Comparison of ENCODE assay signal across 21 mouse cellular contexts in the genomic region with DNA sequence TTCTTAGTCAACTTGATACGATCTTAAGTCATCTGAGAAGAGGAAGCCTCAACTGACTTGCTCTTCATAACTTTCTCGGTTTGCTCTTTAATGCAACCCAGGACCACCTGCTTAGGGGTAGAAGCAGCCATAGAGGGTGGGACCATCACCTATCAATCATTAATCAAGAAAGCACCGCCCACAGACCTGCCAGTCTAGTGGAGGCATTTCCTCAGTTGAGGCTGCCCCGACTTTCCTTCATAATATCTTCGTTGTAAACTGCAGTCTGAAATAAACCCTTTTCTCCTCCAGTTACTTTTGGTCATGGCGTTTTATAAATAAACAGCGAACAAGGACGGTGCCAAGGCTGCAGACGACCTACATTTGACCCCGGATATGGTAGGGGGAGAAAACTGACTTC. TPM values are rescaled to one million over a fixed set of nuclear protein-coding genes. Genes with fewer than 3 reads are reported as not detected.
DNase-seq lines count a peak whose midpoint lies in the region; ATAC-seq and TF ChIP-seq lines count a peak whose summit lies in the region.
"Had no signal": no experiment of that assay in that cellular context is flagged by ENCODE, and none has a peak within 500 bp of the region (broad histone marks: within the 10 kb centered on the region; RNA-seq: fewer than 3 reads in every experiment).

No protein-coding gene starts in this region.

- no peak for TF ChIP-seq EP300 in lung, postnatal 0 days (IDR thresholded peaks at IDR 0.05)

- TF ChIP-seq CTCF in lung, postnatal 0 days (IDR thresholded peaks at IDR 0.05) = no peak
- no peak for TF ChIP-seq CTCF in small intestine, adult 2 months (IDR thresholded peaks at IDR 0.05; ENCODE audit: extremely low read depth, insufficient read length, insufficient replicate concordance, low read depth, low read length)

- no peak overlapping the region for H3K4me2 ChIP-seq in embryonic facial prominence, embryonic 11.5 days (ENCODE audit: low read depth, low read length)
- H3K4me2 ChIP-seq in lung, postnatal 0 days (replicated peaks; ENCODE audit: low read depth, low read length) = 0 out of 2 replicates have a peak overlapping the region, but pooled peaks have one; percentile 11
- H3K4me2 ChIP-seq in kidney, embryonic 16.5 days (replicated peaks; ENCODE audit: low read depth, low read length) = peak overlapping the region; percentile 39
- H3K4me2 ChIP-seq: embryonic facial prominence, embryonic 15.5 days; heart, embryonic 13.5 days; hindbrain, embryonic 15.5 days; lung, embryonic 15.5 days; midbrain, embryonic 15.5 days; stomach, embryonic 15.5 days had no signal

- no peaks in the 10 kb centered on the region for H3K9me3 ChIP-seq in embryonic facial prominence, embryonic 11.5 days (replicated peaks; ENCODE audit: control insufficient read depth, low read length)
- H3K9me3 ChIP-seq in embryonic facial prominence, embryonic 10.5 days = no peaks in the 10 kb centered on the region
- H3K9me3 ChIP-seq in lung, postnatal 0 days (ENCODE audit: low read length) = no peaks in the 10 kb centered on the region
- no peaks in the 10 kb centered on the region for H3K9me3 ChIP-seq in kidney, embryonic 16.5 days (ENCODE audit: low read length)
- H3K9me3 ChIP-seq: embryonic facial prominence, embryonic 15.5 days; forebrain, embryonic 10.5 days; heart, embryonic 13.5 days; hindbrain, embryonic 15.5 days; lung, embryonic 15.5 days; midbrain, embryonic 15.5 days; stomach, embryonic 15.5 days had no signal

- no peak for ATAC-seq in embryonic facial prominence, embryonic 11.5 days (replicated peaks; ENCODE audit: insufficient number of reproducible peaks, low FRiP score, low TSS enrichment, low read depth)
- no peak for ATAC-seq in lung, postnatal 0 days
- peak; percentile 79 for ATAC-seq in kidney, embryonic 16.5 days (ENCODE audit: low FRiP score, low TSS enrichment)
- ATAC-seq: midbrain, embryonic 15.5 days had no signal

- WGBS in embryonic facial prominence, embryonic 11.5 days = 56% methylated on average over 10 of the region's 10 CpGs
- 63% methylated on average over 10 of the region's 10 CpGs for WGBS in embryonic facial prominence, embryonic 10.5 days
- 22% methylated on average over 10 of the region's 10 CpGs for WGBS in lung, postnatal 0 days
- 21% methylated on average over 10 of the region's 10 CpGs for WGBS in kidney, embryonic 16.5 days
- 9% methylated on average over 10 of the region's 10 CpGs for WGBS in small intestine, adult 2 months

- peak; percentile 32 for DNase-seq in embryonic facial prominence, embryonic 11.5 days (ENCODE audit: low spot score)
- no peak for DNase-seq in embryonic facial prominence, embryonic 10.5 days (ENCODE audit: low spot score)
- no peak for DNase-seq in lung, postnatal 0 days (ENCODE audit: low spot score)
- DNase-seq in lung, adult 18-20 months = no peak
- DNase-seq in cerebellum, adult 18-20 months = no peak
- DNase-seq in adrenal gland, adult (ENCODE audit: inconsistent age in 2 of 2, low spot score in 1 of 2) = no peak
- DNase-seq: adrenal gland, adult 8-10 months; cerebellum, postnatal 36 days; gastrocnemius, postnatal 36 days; heart, postnatal 36 days; spleen, adult 18-20 months had no signal

- no peak overlapping the region for H3K9ac ChIP-seq in embryonic facial prominence, embryonic 11.5 days (replicated peaks; ENCODE audit: low read length)
- H3K9ac ChIP-seq in lung, postnatal 0 days (replicated peaks; ENCODE audit: low read depth) = 0 out of 2 replicates have a peak overlapping the region, but pooled peaks have one; percentile 5
- H3K9ac ChIP-seq in kidney, embryonic 16.5 days (replicated peaks; ENCODE audit: low read length) = no peak overlapping the region
- H3K9ac ChIP-seq: embryonic facial prominence, embryonic 15.5 days; heart, embryonic 13.5 days; hindbrain, embryonic 15.5 days; lung, embryonic 15.5 days; midbrain, embryonic 15.5 days; stomach, embryonic 15.5 days had no signal

- no peaks in the 10 kb centered on the region for H3K4me1 ChIP-seq in embryonic facial prominence, embryonic 11.5 days (ENCODE audit: control insufficient read depth, insufficient read depth, low read length)
- peaks cover 11% of the 10 kb centered on the region for H3K4me1 ChIP-seq in embryonic facial prominence, embryonic 10.5 days
- peaks cover 8% of the 10 kb centered on the region; the same call in 1 of the 2 replicates for H3K4me1 ChIP-seq in lung, postnatal 0 days (ENCODE audit: insufficient read depth, low read depth, low read length)
- H3K4me1 ChIP-seq in kidney, embryonic 16.5 days (ENCODE audit: insufficient read depth, low read length) = peaks cover 13% of the 10 kb centered on the region
- peaks cover 7% of the 10 kb centered on the region; the same call in 1 of the 2 replicates for H3K4me1 ChIP-seq in small intestine, adult 2 months (ENCODE audit: control insufficient read depth, insufficient read depth, insufficient read length, low read length)
- H3K4me1 ChIP-seq: embryonic facial prominence, embryonic 15.5 days; forebrain, embryonic 10.5 days; hindbrain, embryonic 15.5 days; midbrain, embryonic 15.5 days had no signal

- H3K27me3 ChIP-seq in embryonic facial prominence, embryonic 11.5 days (ENCODE audit: control insufficient read depth, insufficient read depth, low read length) = no peaks in the 10 kb centered on the region
- no peaks in the 10 kb centered on the region for H3K27me3 ChIP-seq in embryonic facial prominence, embryonic 10.5 days (replicated peaks; ENCODE audit: low read depth, poor library complexity, severe bottlenecking)
- H3K27me3 ChIP-seq in lung, postnatal 0 days (replicated peaks; ENCODE audit: insufficient read depth, low read length) = no peaks in the 10 kb centered on the region
- no peaks in the 10 kb centered on the region for H3K27me3 ChIP-seq in kidney, embryonic 16.5 days (ENCODE audit: insufficient read depth, low read length)
- no peaks in the 10 kb centered on the region for H3K27me3 ChIP-seq in small intestine, adult 2 months (ENCODE audit: control insufficient read depth, insufficient read depth, low read length)
- H3K27me3 ChIP-seq: embryonic facial prominence, embryonic 15.5 days; hindbrain, embryonic 15.5 days; lung, embryonic 15.5 days; midbrain, embryonic 15.5 days; stomach, embryonic 15.5 days had no signal

- no peak overlapping the region for H3K27ac ChIP-seq in embryonic facial prominence, embryonic 11.5 days (replicated peaks; ENCODE audit: low read depth, low read length)
- no peak overlapping the region for H3K27ac ChIP-seq in embryonic facial prominence, embryonic 10.5 days (replicated peaks)
- no peak overlapping the region for H3K27ac ChIP-seq in lung, postnatal 0 days (ENCODE audit: low read length)
- no peak overlapping the region for H3K27ac ChIP-seq in kidney, embryonic 16.5 days (ENCODE audit: low read length)
- peak overlapping the region; percentile 76 for H3K27ac ChIP-seq in small intestine, adult 2 months (ENCODE audit: insufficient read depth, low read depth, low read length)
- H3K27ac ChIP-seq: embryonic facial prominence, embryonic 15.5 days; forebrain, embryonic 10.5 days; heart, embryonic 13.5 days; hindbrain, embryonic 15.5 days; layer of hippocampus, adult 2 months; lung, embryonic 15.5 days; stomach, embryonic 15.5 days had no signal

- no peak overlapping the region for H3K4me3 ChIP-seq in embryonic facial prominence, embryonic 11.5 days (ENCODE audit: low read depth, low read length)
- H3K4me3 ChIP-seq in embryonic facial prominence, embryonic 10.5 days = no peak overlapping the region
- no peak overlapping the region for H3K4me3 ChIP-seq in lung, postnatal 0 days (ENCODE audit: low read depth, low read length)
- no peak overlapping the region for H3K4me3 ChIP-seq in kidney, embryonic 16.5 days (ENCODE audit: low read length)
- H3K4me3 ChIP-seq in small intestine, adult 2 months (ENCODE audit: low read depth, low read length) = 0 out of 2 replicates have a peak overlapping the region, but pooled peaks have one; percentile 23
- H3K4me3 ChIP-seq: embryonic facial prominence, embryonic 15.5 days; forebrain, embryonic 10.5 days; heart, embryonic 13.5 days; hindbrain, embryonic 15.5 days; layer of hippocampus, adult 2 months; lung, embryonic 15.5 days; midbrain, embryonic 15.5 days; stomach, embryonic 15.5 days had no signal

- no peak for TF ChIP-seq POLR2A in small intestine, adult 2 months (IDR thresholded peaks at IDR 0.05; ENCODE audit: low read depth, low read length)

- no peaks in the 10 kb centered on the region for H3K36me3 ChIP-seq in embryonic facial prominence, embryonic 11.5 days (replicated peaks; ENCODE audit: control insufficient read depth, insufficient read depth, low read depth, low read length)
- H3K36me3 ChIP-seq in embryonic facial prominence, embryonic 10.5 days (replicated peaks) = no peaks in the 10 kb centered on the region
- H3K36me3 ChIP-seq in lung, postnatal 0 days (ENCODE audit: insufficient read depth, low read length) = no peaks in the 10 kb centered on the region
- no peaks in the 10 kb centered on the region for H3K36me3 ChIP-seq in kidney, embryonic 16.5 days (ENCODE audit: insufficient read depth, low read length)
- no peaks in the 10 kb centered on the region for H3K36me3 ChIP-seq in small intestine, adult 2 months (ENCODE audit: control insufficient read depth, insufficient read depth, low read length)
- H3K36me3 ChIP-seq: embryonic facial prominence, embryonic 15.5 days; forebrain, embryonic 10.5 days; heart, embryonic 13.5 days; hindbrain, embryonic 15.5 days; lung, embryonic 15.5 days; midbrain, embryonic 15.5 days; stomach, embryonic 15.5 days had no signal

RNA-seq across cellular contexts. Expression of a gene that starts 46.0 kb away (rescaled TPM):
- 63.3 and 64.2 TPM in 2 replicates for polyA plus RNA-seq in embryonic facial prominence, embryonic 11.5 days (2014; fragmentation: Nextera tagmentation; extraction: Ambion mirVana)
- 49.3 and 55.7 TPM in 2 replicates for polyA plus RNA-seq in embryonic facial prominence, embryonic 10.5 days (2016; fragmentation: Nextera tagmentation; extraction: Ambion mirVana)
- 40.6 and 40.7 TPM in 2 replicates for polyA plus RNA-seq in lung, postnatal 0 days (2015; fragmentation: Nextera tagmentation; extraction: Ambion mirVana)
- 72.5 and 78.0 TPM in 2 replicates for polyA plus RNA-seq in kidney, embryonic 16.5 days (2015; fragmentation: Nextera tagmentation; extraction: Ambion mirVana)
- polyA plus RNA-seq in small intestine, adult 2 months (2012; rRNA removed) = 1.2 and 1.7 TPM in 2 replicates

RNA-seq across cellular contexts. Expression of a gene that starts 55.4 kb away (rescaled TPM):
- 11.1 and 11.5 TPM in 2 replicates for polyA plus RNA-seq in embryonic facial prominence, embryonic 11.5 days (2014; fragmentation: Nextera tagmentation; extraction: Ambion mirVana)
- 12.4 and 12.8 TPM in 2 replicates for polyA plus RNA-seq in embryonic facial prominence, embryonic 10.5 days (2016; fragmentation: Nextera tagmentation; extraction: Ambion mirVana)
- 9.7 and 13.2 TPM in 2 replicates for polyA plus RNA-seq in lung, postnatal 0 days (2015; fragmentation: Nextera tagmentation; extraction: Ambion mirVana)
- 11.4 and 11.7 TPM in 2 replicates for polyA plus RNA-seq in kidney, embryonic 16.5 days (2015; fragmentation: Nextera tagmentation; extraction: Ambion mirVana)
- 1.9 and 6.3 TPM in 2 replicates for polyA plus RNA-seq in small intestine, adult 2 months (2012; rRNA removed)

RNA-seq across cellular contexts. Expression of a gene that starts 55.5 kb away (rescaled TPM):
- polyA plus RNA-seq in embryonic facial prominence, embryonic 11.5 days (2014; fragmentation: Nextera tagmentation; extraction: Ambion mirVana) = 49.4 and 50.5 TPM in 2 replicates
- polyA plus RNA-seq in embryonic facial prominence, embryonic 10.5 days (2016; fragmentation: Nextera tagmentation; extraction: Ambion mirVana) = 36.8 and 37.3 TPM in 2 replicates
- 42.2 and 45.2 TPM in 2 replicates for polyA plus RNA-seq in lung, postnatal 0 days (2015; fragmentation: Nextera tagmentation; extraction: Ambion mirVana)
- polyA plus RNA-seq in kidney, embryonic 16.5 days (2015; fragmentation: Nextera tagmentation; extraction: Ambion mirVana) = 46.3 and 48.6 TPM in 2 replicates
- polyA plus RNA-seq in small intestine, adult 2 months (2012; rRNA removed) = 1.1 and 1.5 TPM in 2 replicates

Comparison
In these comparisons a context has a peak if more than half of its experiments do, and no peak if none do; other contexts are left out.
1. RNA of a gene that starts 46.0 kb away (polyA plus RNA-seq): 72.5 to 78.0 TPM in kidney, embryonic 16.5 days, 63.3 to 64.2 TPM in embryonic facial prominence, embryonic 11.5 days, 49.3 to 55.7 TPM in embryonic facial prominence, embryonic 10.5 days and 40.6 to 40.7 TPM in lung, postnatal 0 days; 1.2 to 1.7 TPM in small intestine, adult 2 months; every median in the first group is over 10 times any median in the second.
2. RNA of a gene that starts 55.5 kb away (polyA plus RNA-seq): 49.4 to 50.5 TPM in embryonic facial prominence, embryonic 11.5 days, 46.3 to 48.6 TPM in kidney, embryonic 16.5 days, 42.2 to 45.2 TPM in lung, postnatal 0 days and 36.8 to 37.3 TPM in embryonic facial prominence, embryonic 10.5 days; 1.1 to 1.5 TPM in small intestine, adult 2 months; every median in the first group is over 10 times any median in the second.